Mouse (Mus musculus): Measurements from ENCODE around the gene Neurog1. TPM values are rescaled to one million over a fixed set of nuclear protein-coding genes. Genes with fewer than 3 reads are reported as not detected.
A peak's percentile ranks its signal among the peaks of the same experiment; 100 is the strongest.

The Neurog1 gene
- polyA plus RNA-seq, 1 experiment from 2014 or later, result not detected

GRCm38 (mm10) chr13:56265661-56266060 lies 13.7 kb upstream of the Neurog1 start:
- H3K4me1 ChIP-seq (replicated peaks; ENCODE audit: control insufficient read depth, insufficient read depth, low read length), result no peaks in the 10 kb centered on the region
- peaks cover 28% of the 10 kb centered on the region for H3K27me3 ChIP-seq (replicated peaks; ENCODE audit: control insufficient read depth, insufficient read depth, low read length)
- no peak overlapping the region for H3K4me2 ChIP-seq
- no peak for DNase-seq (ENCODE audit: low spot score)
- WGBS, result 61% methylated on average over 5 of the region's 5 CpGs
- H3K4me3 ChIP-seq (ENCODE audit: low read depth, low read length), result no peak overlapping the region
- no peak overlapping the region for H3K9ac ChIP-seq (ENCODE audit: low read depth, low read length)
- no peaks in the 10 kb centered on the region for H3K36me3 ChIP-seq (ENCODE audit: control insufficient read depth, insufficient read depth, low read length)
- no peak overlapping the region for H3K27ac ChIP-seq (ENCODE audit: low read depth, low read length)
- no peak for ATAC-seq (replicated peaks; ENCODE audit: low FRiP score)
- H3K9me3 ChIP-seq (ENCODE audit: control insufficient read depth, low read length), result no peaks in the 10 kb centered on the region

GRCm38 (mm10) chr13:56262269-56262668 lies 10.3 kb upstream of the Neurog1 start:
- DNase-seq (ENCODE audit: low spot score) (no peak), ATAC-seq (replicated peaks; ENCODE audit: low FRiP score) (no peak)
- no peak overlapping the region for H3K4me2 ChIP-seq
- no peaks in the 10 kb centered on the region for H3K4me1 ChIP-seq (replicated peaks; ENCODE audit: control insufficient read depth, insufficient read depth, low read length)
- peaks cover 61% of the 10 kb centered on the region for H3K27me3 ChIP-seq (replicated peaks; ENCODE audit: control insufficient read depth, insufficient read depth, low read length)
- no peak overlapping the region for H3K27ac ChIP-seq (ENCODE audit: low read depth, low read length)
- no peaks in the 10 kb centered on the region for H3K9me3 ChIP-seq (ENCODE audit: control insufficient read depth, low read length)
- 60% methylated on average over 4 of the region's 4 CpGs for WGBS
- H3K36me3 ChIP-seq (ENCODE audit: control insufficient read depth, insufficient read depth, low read length), result no peaks in the 10 kb centered on the region
- no peak overlapping the region for H3K4me3 ChIP-seq (ENCODE audit: low read depth, low read length)
- H3K9ac ChIP-seq (ENCODE audit: low read depth, low read length), result no peak overlapping the region

GRCm38 (mm10) chr13:56260344-56260780 lies 8.4 kb upstream of the Neurog1 start:
- no peak overlapping the region for H3K4me2 ChIP-seq
- no peaks in the 10 kb centered on the region for H3K4me1 ChIP-seq (replicated peaks; ENCODE audit: control insufficient read depth, insufficient read depth, low read length)
- H3K27ac ChIP-seq (ENCODE audit: low read depth, low read length), result no peak overlapping the region
- WGBS, result 5% methylated on average over 17 of the region's 17 CpGs
- H3K27me3 ChIP-seq (replicated peaks; ENCODE audit: control insufficient read depth, insufficient read depth, low read length), result peaks cover 77% of the 10 kb centered on the region
- ATAC-seq (replicated peaks; ENCODE audit: low FRiP score), result no peak
- H3K9ac ChIP-seq (ENCODE audit: low read depth, low read length), result no peak overlapping the region
- H3K36me3 ChIP-seq (ENCODE audit: control insufficient read depth, insufficient read depth, low read length), result no peaks in the 10 kb centered on the region
- no peaks in the 10 kb centered on the region for H3K9me3 ChIP-seq (ENCODE audit: control insufficient read depth, low read length)
- H3K4me3 ChIP-seq (ENCODE audit: low read depth, low read length), result no peak overlapping the region
- DNase-seq (ENCODE audit: low spot score), result no peak

- no peak overlapping the region for H3K4me2 ChIP-seq
- ATAC-seq (replicated peaks; ENCODE audit: low FRiP score) (no peak), DNase-seq (ENCODE audit: low spot score) (no peak)
- no peaks in the 10 kb centered on the region for H3K36me3 ChIP-seq (ENCODE audit: control insufficient read depth, insufficient read depth, low read length)
- no peak overlapping the region for H3K4me3 ChIP-seq (ENCODE audit: low read depth, low read length)
- H3K9me3 ChIP-seq (ENCODE audit: control insufficient read depth, low read length), result no peaks in the 10 kb centered on the region
- 4% methylated on average over 5 of the region's 5 CpGs for WGBS
- peaks cover 79% of the 10 kb centered on the region for H3K27me3 ChIP-seq (replicated peaks; ENCODE audit: control insufficient read depth, insufficient read depth, low read length)
- H3K27ac ChIP-seq (ENCODE audit: low read depth, low read length), result no peak overlapping the region
- no peak overlapping the region for H3K9ac ChIP-seq (ENCODE audit: low read depth, low read length)
- H3K4me1 ChIP-seq (replicated peaks; ENCODE audit: control insufficient read depth, insufficient read depth, low read length), result no peaks in the 10 kb centered on the region
Measured at GRCm38 (mm10) chr13:56259926-56260250, 7.9 kb upstream of the Neurog1 start.

- no peak overlapping the region for H3K9ac ChIP-seq (ENCODE audit: low read depth, low read length)
- no peaks in the 10 kb centered on the region for H3K36me3 ChIP-seq (ENCODE audit: control insufficient read depth, insufficient read depth, low read length)
- DNase-seq (ENCODE audit: low spot score), result no peak
- 2% methylated on average over 52 of the region's 55 CpGs for WGBS
- H3K4me1 ChIP-seq (replicated peaks; ENCODE audit: control insufficient read depth, insufficient read depth, low read length), result no peaks in the 10 kb centered on the region
- no peak overlapping the region for H3K27ac ChIP-seq (ENCODE audit: low read depth, low read length)
- peak overlapping the region; percentile 5; the same call in 1 of the 2 replicates for H3K4me3 ChIP-seq (ENCODE audit: low read depth, low read length)
- no peaks in the 10 kb centered on the region for H3K9me3 ChIP-seq (ENCODE audit: control insufficient read depth, low read length)
- ATAC-seq (replicated peaks; ENCODE audit: low FRiP score), result no peak
- no peak overlapping the region for H3K4me2 ChIP-seq
- peaks cover 85% of the 10 kb centered on the region for H3K27me3 ChIP-seq (replicated peaks; ENCODE audit: control insufficient read depth, insufficient read depth, low read length)
Measured at GRCm38 (mm10) chr13:56259021-56259925, 7.3 kb upstream of the Neurog1 start.

- no peak overlapping the region for H3K27ac ChIP-seq (ENCODE audit: low read depth, low read length)
- H3K4me1 ChIP-seq (replicated peaks; ENCODE audit: control insufficient read depth, insufficient read depth, low read length), result no peaks in the 10 kb centered on the region
- 3% methylated on average over 52 of the region's 52 CpGs for WGBS
- ATAC-seq (replicated peaks; ENCODE audit: low FRiP score) (no peak), DNase-seq (ENCODE audit: low spot score) (no peak)
- H3K36me3 ChIP-seq (ENCODE audit: control insufficient read depth, insufficient read depth, low read length), result no peaks in the 10 kb centered on the region
- peaks cover 93% of the 10 kb centered on the region for H3K27me3 ChIP-seq (replicated peaks; ENCODE audit: control insufficient read depth, insufficient read depth, low read length)
- no peak overlapping the region for H3K4me2 ChIP-seq
- no peaks in the 10 kb centered on the region for H3K9me3 ChIP-seq (ENCODE audit: control insufficient read depth, low read length)
- peak overlapping the region; percentile 5; the same call in 1 of the 2 replicates for H3K4me3 ChIP-seq (ENCODE audit: low read depth, low read length)
- no peak overlapping the region for H3K9ac ChIP-seq (ENCODE audit: low read depth, low read length)
Measured at GRCm38 (mm10) chr13:56258196-56259020, 6.4 kb upstream of the Neurog1 start.

GRCm38 (mm10) chr13:56257469-56258153 lies 5.6 kb upstream of the Neurog1 start:
- no peak for ATAC-seq (replicated peaks; ENCODE audit: low FRiP score)
- 7% methylated on average over 12 of the region's 12 CpGs for WGBS

GRCm38 (mm10) chr13:56256716-56257299 lies 4.8 kb upstream of the Neurog1 start:
- WGBS, result 17% methylated on average over 14 of the region's 14 CpGs
- Histone ChIP-seq H3K4me1 (replicated peaks; ENCODE audit: control insufficient read depth, insufficient read depth, low read length) (no peaks in the 10 kb centered on the region), H3K4me3 (ENCODE audit: low read depth, low read length) (no peak overlapping the region), H3K9ac (ENCODE audit: low read depth, low read length) (no peak overlapping the region), H3K27ac (ENCODE audit: low read depth, low read length) (no peak overlapping the region), H3K36me3 (ENCODE audit: control insufficient read depth, insufficient read depth, low read length) (no peaks in the 10 kb centered on the region), H3K27me3 (replicated peaks; ENCODE audit: control insufficient read depth, insufficient read depth, low read length) (peaks cover 100% of the 10 kb centered on the region), H3K9me3 (ENCODE audit: control insufficient read depth, low read length) (no peaks in the 10 kb centered on the region), H3K4me2 (no peak overlapping the region)
- DNase-seq (ENCODE audit: low spot score) (no peak), ATAC-seq (replicated peaks; ENCODE audit: low FRiP score) (no peak)

More at GRCm38 (mm10) chr13:56257469-56258153, 5.6 kb upstream of the Neurog1 start:
- H3K4me1 ChIP-seq (replicated peaks; ENCODE audit: control insufficient read depth, insufficient read depth, low read length), result no peaks in the 10 kb centered on the region
- no peak overlapping the region for H3K9ac ChIP-seq (ENCODE audit: low read depth, low read length)
- H3K4me2 ChIP-seq, result no peak overlapping the region
- H3K4me3 ChIP-seq (ENCODE audit: low read depth, low read length), result no peak overlapping the region
- no peak overlapping the region for H3K27ac ChIP-seq (ENCODE audit: low read depth, low read length)
- peaks cover 99% of the 10 kb centered on the region for H3K27me3 ChIP-seq (replicated peaks; ENCODE audit: control insufficient read depth, insufficient read depth, low read length)
- no peaks in the 10 kb centered on the region for H3K9me3 ChIP-seq (ENCODE audit: control insufficient read depth, low read length)
- DNase-seq (ENCODE audit: low spot score), result no peak
- no peaks in the 10 kb centered on the region for H3K36me3 ChIP-seq (ENCODE audit: control insufficient read depth, insufficient read depth, low read length)

Measured in liver, embryonic 11.5 days (tissue).